Mouse (Mus musculus) testis, adult 2 months (tissue): ENCODE data around the gene Slc25a18. TPM values are rescaled to one million over a fixed set of nuclear protein-coding genes. Genes with fewer than 3 reads are reported as not detected.

Experiments used
- H3K27ac ChIP-seq: fragments of 200-500 bp; 2 replicates; pipeline ENCODE4 v1.5.1; 2012; ENCODE audit warnings: low read depth, low read length; ENCODE audit not compliant: control insufficient read depth, insufficient read depth
- H3K27me3 ChIP-seq: fragments of 200-500 bp; 2 replicates; pipeline ENCODE4 v1.6.1; 2012; ENCODE audit warnings: mild to moderate bottlenecking, low read length, moderate library complexity; ENCODE audit not compliant: control insufficient read depth, insufficient read depth
- H3K36me3 ChIP-seq: fragments of 200-500 bp; 2 replicates; pipeline ENCODE4 v1.6.1; 2012; ENCODE audit warnings: mild to moderate bottlenecking, low read length; ENCODE audit not compliant: control insufficient read depth, insufficient read depth
- H3K4me1 ChIP-seq: fragments of 200-500 bp; 2 replicates; pipeline ENCODE4 v1.6.1; 2012; ENCODE audit warnings: low read length; ENCODE audit not compliant: control insufficient read depth, insufficient read depth
- H3K4me3 ChIP-seq: fragments of 200-500 bp; 2 replicates; pipeline ENCODE4 v1.5.1; 2012; ENCODE audit warnings: low read depth, mild to moderate bottlenecking, low read length, moderate library complexity, mixed read lengths; ENCODE audit not compliant: control insufficient read depth
- CTCF ChIP-seq: fragments of 200-500 bp; IDR thresholded peaks from 2 replicates; pipeline ENCODE4 v1.5.1; 2012; ENCODE audit warnings: low read depth, mild to moderate bottlenecking, inconsistent platforms, low read length, moderate library complexity; ENCODE audit not compliant: control insufficient read depth, insufficient read depth, insufficient replicate concordance
- POLR2A ChIP-seq: fragments of 200-500 bp; IDR thresholded peaks from 2 replicates; pipeline ENCODE4 v1.6.1; 2012; ENCODE audit warnings: low read depth, mild to moderate bottlenecking, inconsistent platforms, low read length, moderate library complexity; ENCODE audit not compliant: control insufficient read depth
- polyA plus RNA-seq: library from polyadenylated mRNA; depleted of rRNA; stranded (reverse); fragments of >200 nt; gene quantifications from 2 replicates; pipeline ENCODE4 v1.2.3, GENCODE M21; 2012; rRNA removed

Slc25a18 gene
- polyA plus RNA-seq, 1 experiment = 6.5 TPM

GRCm38 (mm10) chr6:120841754-120842153 is 68.4 kb downstream of the Slc25a18 start:
- no peaks in the 10 kb centered on the region for H3K27me3 ChIP-seq
- H3K4me1 ChIP-seq = peaks cover under 1% of the 10 kb centered on the region
- H3K27ac ChIP-seq = no peak overlapping the region
- no peak overlapping the region for H3K4me3 ChIP-seq
- no peaks in the 10 kb centered on the region for H3K36me3 ChIP-seq
- TF ChIP-seq POLR2A = no peak
- TF ChIP-seq CTCF = no peak

Other genes starting within 250 kb of the Slc25a18 start
- gene Hdhd5, start 242.3 kb upstream of the Slc25a18 start, polyA plus RNA-seq = 30.0 and 33.0 TPM in 2 replicates
- 16.7 and 16.8 TPM in 2 replicates for gene Cecr2, start 107.2 kb upstream of the Slc25a18 start, polyA plus RNA-seq
- 32.6 and 33.7 TPM in 2 replicates for gene Atp6v1e1, start 49.2 kb downstream of the Slc25a18 start, polyA plus RNA-seq
- 23.8 and 27.9 TPM in 2 replicates for gene Bcl2l13, start 62.6 kb downstream of the Slc25a18 start, polyA plus RNA-seq
- gene Bid, start 143.3 kb downstream of the Slc25a18 start, polyA plus RNA-seq = 2.6 and 3.6 TPM in 2 replicates